Mouse (Mus musculus) limb, embryonic 14.5 days (tissue): ENCODE measurements around the gene Ly6g6d. TPM values are rescaled to one million over a fixed set of nuclear protein-coding genes. Genes with fewer than 3 reads are reported as not detected.
A peak's percentile ranks its signal among the peaks of the same experiment; 100 is the strongest.

ENCODE experiments used
- ATAC-seq: fragments of 200-750 bp; cut with Nextera tagmentation; 2 replicates; pipeline ENCODE4 v1.8.0; 2017; ENCODE audit warnings: low read depth, moderate number of reproducible peaks, moderate TSS enrichment; ENCODE audit not compliant: low FRiP score
- DNase-seq: peaks from one replicate; pipeline ENCODE4 v3.0.0-alpha.2; 2015; ENCODE audit warnings: low spot score
- H3K27ac ChIP-seq: fragments of 300-500 bp; sonication (generic); replicated peaks from 2 replicates; pipeline ENCODE4 v1.5.1; 2014; ENCODE audit warnings: low read depth, mild to moderate bottlenecking, low read length, moderate library complexity, mixed read lengths
- H3K27me3 ChIP-seq: fragments of 300-500 bp; sonication (generic); 2 replicates; pipeline ENCODE4 v1.6.1; 2014; ENCODE audit warnings: low read length, mixed read lengths; ENCODE audit not compliant: control insufficient read depth, insufficient read depth
- H3K36me3 ChIP-seq: fragments of 300-500 bp; sonication (generic); 2 replicates; pipeline ENCODE4 v1.6.1; 2014; ENCODE audit warnings: mild to moderate bottlenecking, low read length, moderate library complexity, mixed read lengths; ENCODE audit not compliant: control insufficient read depth, insufficient read depth
- H3K4me1 ChIP-seq: fragments of 300-500 bp; sonication (generic); 2 replicates; pipeline ENCODE4 v1.6.1; 2014; ENCODE audit warnings: antibody characterized with exemption, low read length, mixed read lengths; ENCODE audit not compliant: control insufficient read depth, insufficient read depth
- H3K4me2 ChIP-seq: fragments of 300-500 bp; sonication (generic); replicated peaks from 2 replicates; pipeline ENCODE4 v1.6.1; 2014; ENCODE audit warnings: low read depth, mild to moderate bottlenecking, low read length, moderate library complexity; ENCODE audit not compliant: severe bottlenecking
- H3K4me3 ChIP-seq: fragments of 300-500 bp; sonication (generic); replicated peaks from 2 replicates; pipeline ENCODE4 v1.5.1; 2014; ENCODE audit warnings: low read length
- H3K9ac ChIP-seq: fragments of 300-500 bp; sonication (generic); 2 replicates; pipeline ENCODE4 v1.6.1; 2014; ENCODE audit warnings: mild to moderate bottlenecking, low read depth, low read length, moderate library complexity; ENCODE audit not compliant: severe bottlenecking
- H3K9me3 ChIP-seq: fragments of 300-500 bp; sonication (generic); 2 replicates; pipeline ENCODE4 v1.6.1; 2016; ENCODE audit warnings: low read length; ENCODE audit not compliant: control insufficient read depth
- POLR2A ChIP-seq: fragments of 200-500 bp; IDR thresholded peaks from 2 replicates; pipeline ENCODE4 v1.8.0; 2012; ENCODE audit warnings: inconsistent platforms, mild to moderate bottlenecking, moderate library complexity, borderline replicate concordance; ENCODE audit not compliant: insufficient read depth, insufficient read length; ENCODE audit errors: extremely low read depth
- WGBS: fragments of 180-500 bp; shearing (Covaris S2); extraction: QIAGEN DNeasy Blood & Tissue Kit; methylation state at CpG from one replicate; pipeline ENCODE4 v1.1.7; 2014; 5-methylcytosine and 5-hydroxymethylcytosine counted together
- polyA plus RNA-seq, 2 experiments: library from polyadenylated mRNA; depleted of rRNA in 1 of 2; stranded (reverse) in 1 of 2; unstranded in 1 of 2; fragments of >200 nt; fragmentation: Nextera tagmentation in 1 of 2; extraction: Ambion mirVana in 1 of 2; gene quantifications; 2 replicates each; pipeline versions ENCODE4 v1.2.1 to v1.2.3; 2012 to 2014

Ly6g6d gene
- polyA plus RNA-seq, 2 experiments, result 2.0 to 2.3 TPM

DNA sequence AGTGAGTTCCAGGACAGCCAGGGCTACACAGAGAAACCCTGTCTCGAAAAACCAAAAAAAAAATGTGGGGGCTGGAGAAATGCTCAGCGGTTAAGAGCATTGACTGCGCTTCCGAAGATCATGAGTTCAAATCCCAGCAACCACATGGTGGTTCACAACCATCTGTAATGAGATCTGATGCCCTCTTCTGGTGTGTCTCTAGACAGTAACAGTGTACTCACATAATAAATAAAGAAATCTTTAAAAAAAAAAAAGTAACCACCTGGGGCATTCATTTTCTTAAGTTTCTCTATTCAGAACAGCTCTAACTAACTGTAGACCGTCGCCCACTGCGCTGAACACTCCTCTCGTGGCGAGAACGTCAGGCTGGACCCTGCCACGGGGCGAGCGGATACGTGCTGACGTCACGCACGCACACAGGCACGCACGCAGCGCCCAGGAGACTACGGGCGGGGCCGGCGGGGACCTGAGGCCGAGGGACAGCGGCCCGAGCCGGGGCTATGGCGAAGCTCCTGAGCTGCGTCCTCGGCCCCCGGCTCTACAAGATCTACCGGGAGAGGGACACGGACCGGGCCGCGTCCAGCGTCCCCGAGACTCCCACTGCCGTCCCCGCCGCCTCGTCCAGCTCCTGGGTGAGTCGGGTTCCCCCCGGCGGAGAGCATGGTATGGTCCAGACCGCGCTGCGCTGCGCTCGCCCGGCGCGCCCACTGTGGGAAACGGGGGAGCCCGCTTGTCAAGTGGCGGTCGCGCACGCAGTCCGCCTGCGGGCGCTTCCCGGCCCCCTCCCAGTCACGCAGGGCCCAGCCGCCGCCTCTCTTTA, 11.2 kb upstream of the Ly6g6d start, which contains the start of gene Abhd16a:
Abhd16a (plus strand) TSS at position 439 of the 820 bp plus-strand sequence.
- Histone ChIP-seq H3K27me3 (no peaks in the 10 kb centered on the region), H3K27ac (peak within 1 kb of the TSS; percentile 97), H3K9ac (peak within 1 kb of the TSS; percentile 92), H3K9me3 (no peaks in the 10 kb centered on the region), H3K36me3 (peaks cover 33% of the 10 kb centered on the region), H3K4me1 (peaks cover 9% of the 10 kb centered on the region), H3K4me2 (peak within 1 kb of the TSS; percentile 64), H3K4me3 (peak within 1 kb of the TSS; percentile 69)
- no peak for TF ChIP-seq POLR2A
- ATAC-seq (peak; percentile 98), DNase-seq (peak; percentile 91)
- WGBS, result 3% methylated on average over 62 of the region's 67 CpGs

DNA sequence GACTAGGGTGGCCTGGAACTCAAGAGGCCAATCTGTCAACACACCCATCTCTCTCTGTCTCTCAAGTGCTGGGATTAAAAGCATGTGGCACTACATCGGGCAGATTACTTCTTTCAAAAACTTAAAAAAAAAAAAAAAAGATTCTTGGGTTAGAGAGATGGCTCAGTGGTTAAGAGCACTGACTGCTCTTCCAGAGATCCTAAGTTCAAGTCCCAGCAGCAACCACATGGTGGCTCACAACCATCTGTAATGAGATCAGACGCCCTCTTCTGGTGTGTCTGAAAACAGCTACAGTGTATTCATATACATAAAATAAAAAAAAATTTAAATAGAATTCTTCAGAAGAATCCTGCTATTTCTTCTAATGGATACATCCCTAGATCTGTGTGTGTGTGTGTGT, 10.3 kb upstream of the Ly6g6d start:
- Histone ChIP-seq H3K27ac (no peak overlapping the region), H3K4me3 (no peak overlapping the region), H3K27me3 (no peaks in the 10 kb centered on the region), H3K36me3 (peaks cover 25% of the 10 kb centered on the region), H3K9ac (no peak overlapping the region), H3K9me3 (no peaks in the 10 kb centered on the region), H3K4me2 (no peak overlapping the region), H3K4me1 (peaks cover 9% of the 10 kb centered on the region)
- ATAC-seq (no peak), DNase-seq (no peak)
- no peak for TF ChIP-seq POLR2A
- 48% methylated on average over 2 of the region's 2 CpGs for WGBS

DNA sequence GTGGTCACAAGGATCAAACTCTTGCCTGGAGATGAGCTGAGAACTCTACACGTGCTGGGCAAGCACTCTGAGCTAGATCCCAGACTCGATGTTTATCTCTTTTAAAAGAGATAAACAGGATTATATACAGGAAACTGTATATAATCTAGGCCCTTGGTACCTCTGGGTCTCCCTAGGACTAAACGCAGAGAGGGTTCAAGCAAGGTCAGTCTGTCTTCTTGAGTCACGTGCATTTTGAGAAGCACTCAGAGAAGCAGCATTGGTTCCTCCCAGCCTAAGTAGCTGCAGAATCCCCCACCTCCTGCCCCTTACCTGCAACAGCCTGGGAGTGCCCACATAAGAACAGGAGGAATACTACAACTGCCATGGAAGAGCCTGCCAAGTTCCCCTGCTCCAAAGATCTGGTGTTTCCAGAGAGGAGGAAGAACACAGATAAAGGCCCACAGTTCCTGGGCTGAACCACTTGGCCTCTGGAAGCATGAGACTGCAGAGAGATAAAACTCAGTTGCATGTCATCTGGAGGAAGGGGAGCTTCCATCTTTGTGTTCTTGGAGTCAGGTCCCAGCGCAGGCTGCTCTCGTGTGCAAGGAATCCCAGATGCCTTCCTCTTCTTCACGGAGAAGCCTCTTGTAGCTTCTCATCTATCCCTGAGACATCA, 7.5 kb upstream of the Ly6g6d start, which contains the start of gene Ly6g6f:
Ly6g6f (minus strand) TSS at position 403 of the 658 bp plus-strand sequence.
- ATAC-seq (no peak), DNase-seq (no peak)
- no peak for TF ChIP-seq POLR2A
- Histone ChIP-seq H3K4me3 (no peak within 1 kb of the TSS), H3K4me1 (peaks cover 5% of the 10 kb centered on the region), H3K9ac (no peak within 1 kb of the TSS), H3K27ac (no peak within 1 kb of the TSS), H3K4me2 (no peak within 1 kb of the TSS), H3K36me3 (no peaks in the 10 kb centered on the region), H3K27me3 (no peaks in the 10 kb centered on the region), H3K9me3 (no peaks in the 10 kb centered on the region)
- 70% methylated on average over 7 of the region's 7 CpGs for WGBS

DNA sequence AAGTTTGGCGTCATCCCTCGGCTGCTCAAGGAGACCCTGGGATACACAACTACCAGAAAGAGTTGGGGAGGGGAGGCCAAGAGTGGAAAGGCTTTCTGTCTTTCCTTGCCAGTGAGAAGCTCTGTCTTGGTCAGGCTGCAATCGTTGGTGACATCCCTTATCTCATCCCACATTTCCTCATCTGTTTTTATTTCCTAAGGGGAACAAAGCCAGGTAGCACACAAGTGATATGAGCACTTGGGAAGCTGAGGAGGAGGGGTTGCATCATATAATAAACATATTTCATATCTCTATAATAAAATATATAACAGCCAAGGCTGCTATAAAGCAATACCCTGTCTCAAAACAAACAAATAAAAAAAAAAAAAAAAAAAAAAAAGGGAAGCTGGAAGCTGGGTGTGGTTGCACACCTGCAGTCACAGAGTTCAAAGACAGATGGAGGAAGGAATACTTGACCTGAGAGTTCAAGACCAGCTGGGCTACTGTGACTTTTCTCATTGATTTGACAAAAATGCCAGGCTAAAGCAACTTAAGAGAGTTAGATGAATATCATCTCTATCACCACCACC, 6.1 kb upstream of the Ly6g6d start:
- 83% methylated on average over 3 of the region's 3 CpGs for WGBS
- Histone ChIP-seq H3K9ac (no peak overlapping the region), H3K4me1 (no peaks in the 10 kb centered on the region)

DNA sequence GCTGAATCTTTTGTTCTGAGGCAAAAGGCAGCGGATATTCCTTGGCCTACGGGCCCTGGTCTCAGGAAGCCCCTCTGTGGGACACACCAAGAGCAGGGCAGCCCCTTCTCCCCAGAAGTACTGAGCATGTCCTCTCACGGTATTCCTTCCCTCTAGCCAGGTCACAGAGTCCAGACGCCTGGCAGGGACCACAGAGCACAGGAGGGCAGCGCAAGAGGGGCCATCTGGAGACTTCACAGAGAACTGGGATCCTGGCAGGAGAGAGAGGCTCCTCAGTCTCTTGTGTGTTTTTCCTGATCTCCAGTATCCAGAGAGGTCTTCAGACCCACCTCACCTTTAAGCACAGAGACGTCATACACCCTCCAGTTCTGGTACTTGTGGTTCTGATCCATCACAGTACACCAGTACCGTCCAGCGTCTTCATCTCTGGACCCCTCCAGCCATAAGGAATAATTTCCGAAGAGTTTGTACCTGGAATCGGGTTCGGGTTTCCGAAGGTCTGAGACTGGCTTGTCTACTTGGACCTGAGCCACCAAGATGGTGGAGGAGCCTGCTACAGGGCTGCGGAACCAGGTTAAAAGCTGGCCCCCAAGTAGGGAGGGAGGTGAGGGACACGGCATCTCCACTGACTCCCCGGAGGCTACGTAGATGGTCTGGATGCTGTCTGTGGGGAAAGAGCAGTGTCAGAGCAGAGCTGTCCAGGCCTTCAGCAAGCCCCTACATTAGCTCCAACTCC, 5.1 kb upstream of the Ly6g6d start:
- Histone ChIP-seq H3K27ac (no peak overlapping the region), H3K9me3 (no peaks in the 10 kb centered on the region), H3K4me1 (peaks cover under 1% of the 10 kb centered on the region; the same call in 1 of the 2 replicates), H3K9ac (no peak overlapping the region), H3K4me3 (no peak overlapping the region), H3K27me3 (no peaks in the 10 kb centered on the region), H3K36me3 (no peaks in the 10 kb centered on the region), H3K4me2 (no peak overlapping the region)
- ATAC-seq (no peak), DNase-seq (no peak)
- WGBS, result 80% methylated on average over 16 of the region's 16 CpGs
- TF ChIP-seq POLR2A, result no peak

More for the DNA sequence above, 6.1 kb upstream of the Ly6g6d start:
- no peak overlapping the region for H3K4me3 ChIP-seq
- ATAC-seq, result no peak
- no peaks in the 10 kb centered on the region for H3K27me3 ChIP-seq
- DNase-seq, result no peak
- no peak for TF ChIP-seq POLR2A
- no peak overlapping the region for H3K4me2 ChIP-seq
- no peaks in the 10 kb centered on the region for H3K9me3 ChIP-seq
- no peak overlapping the region for H3K27ac ChIP-seq
- H3K36me3 ChIP-seq, result no peaks in the 10 kb centered on the region
